Comparison of ENCODE assay signal across 32 mouse cellular contexts in genomic region chr4:109546538-109546937, GRCm38 (mm10). TPM values are rescaled to one million over a fixed set of nuclear protein-coding genes. Genes with fewer than 3 reads are reported as not detected.
A peak's percentile ranks its signal among the peaks of the same experiment; 100 is the strongest.
DNase-seq lines count a peak whose midpoint lies in the region; ATAC-seq and TF ChIP-seq lines count a peak whose summit lies in the region.
"Had no signal": no experiment of that assay in that cellular context is flagged by ENCODE, and none has a peak within 500 bp of the region (broad histone marks: within the 10 kb centered on the region; RNA-seq: fewer than 3 reads in every experiment).

No protein-coding gene starts in this region.

- peaks cover 12% of the 10 kb centered on the region for H3K4me1 ChIP-seq in bone marrow macrophage, adult 2 months (ENCODE audit: control insufficient read depth, insufficient read depth, low read length)
- no peaks in the 10 kb centered on the region for H3K4me1 ChIP-seq in midbrain, embryonic 13.5 days (replicated peaks)
- H3K4me1 ChIP-seq: embryonic facial prominence, embryonic 15.5 days; heart, embryonic 12.5 days; heart, embryonic 15.5 days; hindbrain, embryonic 12.5 days; hindbrain, embryonic 15.5 days had no signal

- no peaks in the 10 kb centered on the region for H3K27me3 ChIP-seq in midbrain, embryonic 13.5 days
- H3K27me3 ChIP-seq: embryonic facial prominence, embryonic 12.5 days; embryonic facial prominence, embryonic 15.5 days; heart, embryonic 12.5 days; heart, embryonic 15.5 days; hindbrain, embryonic 12.5 days; hindbrain, embryonic 15.5 days had no signal

- no peak overlapping the region for H3K9ac ChIP-seq in midbrain, embryonic 13.5 days (replicated peaks)
- H3K9ac ChIP-seq: embryonic facial prominence, embryonic 12.5 days; embryonic facial prominence, embryonic 15.5 days; forebrain, postnatal 0 days; heart, embryonic 12.5 days; heart, embryonic 15.5 days; hindbrain, embryonic 12.5 days; hindbrain, embryonic 15.5 days had no signal

- no peak overlapping the region for H3K4me3 ChIP-seq in bone marrow macrophage, adult 2 months (ENCODE audit: insufficient read depth, low read length)
- H3K4me3 ChIP-seq in midbrain, embryonic 13.5 days (replicated peaks), result no peak overlapping the region
- H3K4me3 ChIP-seq: embryonic facial prominence, embryonic 12.5 days; embryonic facial prominence, embryonic 15.5 days; gastrocnemius, adult 2 months; heart, embryonic 12.5 days; heart, embryonic 15.5 days; hindbrain, embryonic 12.5 days; hindbrain, embryonic 15.5 days had no signal

- peak; percentile 37; the same call in 1 of the 2 replicates for ATAC-seq in megakaryocyte progenitor cell, adult 5-6 weeks (replicated peaks; ENCODE audit: poor library complexity)
- ATAC-seq in midbrain, embryonic 13.5 days, result no peak
- ATAC-seq: activated CD4-positive, CD25-positive, alpha-beta regulatory T cell, adult 4 months; CD4-positive, CD25-positive, alpha-beta regulatory T cell, adult 4 months; forebrain, embryonic 14.5 days; forebrain, postnatal 0 days had no signal

- TF ChIP-seq POLR2A in bone marrow macrophage, adult 2 months (IDR thresholded peaks at IDR 0.05; ENCODE audit: borderline replicate concordance, low read depth, low read length), result no peak

- DNase-seq in heart, adult 8-10 months (ENCODE audit: low spot score), result peak; percentile 3
- DNase-seq in heart, postnatal 36 days, result no peak
- peak; percentile 23 for DNase-seq in A20 (ENCODE audit: low read depth, low spot score)
- DNase-seq in embryo, embryonic 10 days (ENCODE audit: low spot score), result no peak
- DNase-seq: adrenal gland, adult 8-10 months; adrenal gland, postnatal 25 days; cerebellum, adult 18-20 months; cerebellum, adult 9-10 months; cerebellum, postnatal 14 days; forebrain, postnatal 0 days; gastrocnemius, adult 2 months; gastrocnemius, postnatal 14 days; heart, postnatal 10 days had no signal

- 70% methylated on average over 2 of the region's 2 CpGs for WGBS in midbrain, embryonic 13.5 days

- no peaks in the 10 kb centered on the region for H3K36me3 ChIP-seq in midbrain, embryonic 13.5 days
- H3K36me3 ChIP-seq: embryonic facial prominence, embryonic 12.5 days; embryonic facial prominence, embryonic 15.5 days; heart, embryonic 12.5 days; heart, embryonic 15.5 days; hindbrain, embryonic 12.5 days; hindbrain, embryonic 15.5 days had no signal

- H3K27ac ChIP-seq in bone marrow macrophage, adult 2 months (ENCODE audit: insufficient read depth, low read depth, low read length), result peak overlapping the region; percentile 27
- no peak overlapping the region for H3K27ac ChIP-seq in midbrain, embryonic 13.5 days
- H3K27ac ChIP-seq: embryonic facial prominence, embryonic 12.5 days; embryonic facial prominence, embryonic 15.5 days; gastrocnemius, adult 2 months; heart, embryonic 15.5 days; hindbrain, embryonic 12.5 days; hindbrain, embryonic 15.5 days had no signal

- no peak overlapping the region for H3K4me2 ChIP-seq in midbrain, embryonic 13.5 days (replicated peaks)
- H3K4me2 ChIP-seq: embryonic facial prominence, embryonic 12.5 days; embryonic facial prominence, embryonic 15.5 days; heart, embryonic 12.5 days; heart, embryonic 15.5 days; hindbrain, embryonic 12.5 days; hindbrain, embryonic 15.5 days had no signal

- intact Hi-C loops in heart, postnatal 36 days (cut with DNase I), result no loop called here

- no peak for TF ChIP-seq CTCF in bone marrow macrophage, adult 2 months (IDR thresholded peaks at IDR 0.05; ENCODE audit: low read depth, low read length)

- H3K9me3 ChIP-seq in midbrain, embryonic 13.5 days, result no peaks in the 10 kb centered on the region
- H3K9me3 ChIP-seq: embryonic facial prominence, embryonic 12.5 days; embryonic facial prominence, embryonic 15.5 days; heart, embryonic 12.5 days; heart, embryonic 15.5 days; hindbrain, embryonic 12.5 days; hindbrain, embryonic 15.5 days had no signal

RNA-seq across cellular contexts. Expression of gene 4930522H14Rik, which starts 15.4 kb away (rescaled TPM):
- total RNA-seq in heart, adult 8-10 months (2022), result not detected
- total RNA-seq in heart, postnatal 36 days (2021), result not detected
- not detected in 2 replicates for polyA plus RNA-seq in bone marrow macrophage, adult 2 months (2012; ENCODE audit: insufficient read depth, insufficient read length, missing spikeins)
- total RNA-seq in megakaryocyte progenitor cell, adult 5-6 weeks (2015), result not detected in 2 replicates
- total RNA-seq in megakaryocyte progenitor cell, adult 5-6 weeks (2017), result not detected in 2 replicates
- not detected in 2 replicates for polyA plus RNA-seq in midbrain, embryonic 13.5 days (2015; fragmentation: Nextera tagmentation; extraction: Ambion mirVana)
- total RNA-seq: adrenal gland, adult 8-10 months; adrenal gland, postnatal 25 days; ES-E14; gastrocnemius, adult 2 months; gastrocnemius, postnatal 14 days; heart, postnatal 10 days; hematopoietic stem cell, adult 5-6 weeks had no signal
- polyA plus RNA-seq: activated CD4-positive, CD25-positive, alpha-beta regulatory T cell, adult 4 months; C2C12; CD4-positive, CD25-positive, alpha-beta regulatory T cell, adult 4 months; embryonic facial prominence, embryonic 12.5 days; embryonic facial prominence, embryonic 15.5 days; forebrain, embryonic 11.5 days; forebrain, embryonic 14.5 days; forebrain, postnatal 0 days; frontal cortex, adult 2 months; gonadal fat pad, adult 2 months; heart, embryonic 12.5 days; heart, embryonic 15.5 days; hindbrain, embryonic 12.5 days; hindbrain, embryonic 15.5 days; intestine, embryonic 14.5 days had no signal

Comparison
In these comparisons a context has a peak if more than half of its experiments do, and no peak if none do; other contexts are left out.
1. DNase-seq: peak in heart, adult 8-10 months (single experiment) and A20 (single experiment); none in heart, postnatal 36 days (0 of 2) and embryo, embryonic 10 days (single experiment).